Mouse (Mus musculus) small intestine, adult 2 months (tissue): Measurements from ENCODE around the gene Btbd16. TPM values are rescaled to one million over a fixed set of nuclear protein-coding genes. Genes with fewer than 3 reads are reported as not detected.
A peak's percentile ranks its signal among the peaks of the same experiment; 100 is the strongest.

ENCODE experiments used
- H3K27ac ChIP-seq: fragments of 200-500 bp; 2 replicates; pipeline ENCODE4 v1.5.1; 2012; ENCODE audit warnings: low read depth, low read length, control low read depth, inconsistent platforms; ENCODE audit not compliant: insufficient read depth
- H3K27me3 ChIP-seq: fragments of 200-500 bp; 2 replicates; pipeline ENCODE4 v1.6.1; 2012; ENCODE audit warnings: mild to moderate bottlenecking, moderate library complexity, low read length, inconsistent platforms; ENCODE audit not compliant: control insufficient read depth, insufficient read depth
- H3K36me3 ChIP-seq: fragments of 200-500 bp; 2 replicates; pipeline ENCODE4 v1.6.1; 2012; ENCODE audit warnings: mild to moderate bottlenecking, low read length, control low read depth, inconsistent platforms; ENCODE audit not compliant: control insufficient read depth, insufficient read depth
- H3K4me1 ChIP-seq: fragments of 200-500 bp; 2 replicates; pipeline ENCODE4 v1.6.1; 2012; ENCODE audit warnings: low read length, inconsistent platforms, mixed read lengths; ENCODE audit not compliant: control insufficient read depth, insufficient read depth, insufficient read length
- H3K4me3 ChIP-seq: fragments of 200-500 bp; 2 replicates; pipeline ENCODE4 v1.5.1; 2012; ENCODE audit warnings: low read depth, mild to moderate bottlenecking, control low read depth, inconsistent platforms, low read length, moderate library complexity
- CTCF ChIP-seq: fragments of 200-500 bp; IDR thresholded peaks from 2 replicates; pipeline ENCODE4 v1.5.1; 2012; ENCODE audit warnings: low read depth, mild to moderate bottlenecking, control low read depth, inconsistent platforms, low read length, moderate library complexity, mixed read lengths; ENCODE audit not compliant: insufficient replicate concordance, insufficient read length; ENCODE audit errors: extremely low read depth
- POLR2A ChIP-seq: fragments of 200-500 bp; IDR thresholded peaks from 2 replicates; pipeline ENCODE4 v1.6.1; 2012; ENCODE audit warnings: low read depth, mild to moderate bottlenecking, control low read depth, inconsistent platforms, low read length, moderate library complexity
- WGBS: fragments of 180-500 bp; shearing (Covaris S2); methylation state at CpG from one replicate; pipeline ENCODE4 v1.1.7; 2018; 5-methylcytosine and 5-hydroxymethylcytosine counted together
- polyA plus RNA-seq: library from polyadenylated mRNA; depleted of rRNA; stranded (reverse); fragments of >200 nt; gene quantifications from 2 replicates; pipeline ENCODE4 v1.2.3, GENCODE M21; 2012; rRNA removed

Gene Btbd16
- 0.10 TPM in 1 of 2 replicates, not detected in the other for polyA plus RNA-seq

DNA sequence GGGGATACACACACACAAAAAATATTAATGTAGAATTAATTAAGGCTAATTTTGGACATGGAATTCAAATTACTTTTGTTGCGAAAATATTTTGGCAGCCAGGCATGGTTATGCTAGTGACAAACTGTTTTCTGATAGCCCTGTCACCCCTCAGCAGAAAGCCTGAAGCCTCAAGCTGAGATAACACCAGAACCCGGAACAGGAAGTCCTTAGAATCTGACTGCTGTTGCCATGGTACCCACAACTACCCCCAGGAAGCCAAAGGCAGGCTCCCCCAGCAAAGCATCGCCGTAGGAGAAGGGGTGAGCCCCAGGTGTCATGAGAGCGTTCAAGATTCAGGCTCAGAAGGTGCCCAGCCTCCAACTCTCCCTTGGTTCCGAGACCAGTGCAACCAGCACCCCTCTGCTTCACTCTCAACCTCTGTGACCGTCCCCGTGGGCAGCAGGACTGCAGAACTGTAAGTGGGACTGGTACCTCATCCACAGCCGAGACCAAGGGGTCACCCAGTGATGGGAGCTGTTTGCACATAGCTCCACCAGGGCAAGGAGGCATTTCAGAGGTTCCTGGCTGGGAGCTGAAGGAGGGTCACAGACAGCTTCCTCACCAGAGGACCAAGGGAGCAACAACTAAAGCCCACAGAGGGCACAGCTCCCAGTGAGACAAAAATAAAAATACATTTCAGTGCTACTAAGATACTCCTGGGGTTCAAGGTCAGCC is at the start of gene Btbd16:
Btbd16 (plus strand) TSS at position 156 of the 717 bp plus-strand sequence.
- H3K4me3 ChIP-seq, result peak within 1 kb of the TSS; percentile 5; the same call in 1 of the 2 replicates
- no peaks in the 10 kb centered on the region; the same call in 1 of the 2 replicates for H3K4me1 ChIP-seq
- no peaks in the 10 kb centered on the region for H3K36me3 ChIP-seq
- TF ChIP-seq CTCF (no peak), POLR2A (no peak)
- H3K27ac ChIP-seq, result no peak within 1 kb of the TSS
- no peaks in the 10 kb centered on the region for H3K27me3 ChIP-seq
- WGBS, result 55% methylated on average over 9 of the region's 9 CpGs

GRCm38 (mm10) chr7:130726185-130726584 is 47.7 kb upstream of the Btbd16 start:
- 55% methylated on average over 3 of the region's 3 CpGs for WGBS
- Histone ChIP-seq H3K36me3 (peaks cover 5% of the 10 kb centered on the region; the same call in 1 of the 2 replicates), H3K27ac (0 out of 2 replicates have a peak overlapping the region, but pooled peaks have one; percentile 94), H3K4me3 (no peak overlapping the region), H3K27me3 (no peaks in the 10 kb centered on the region), H3K4me1 (peaks cover 15% of the 10 kb centered on the region)
- TF ChIP-seq CTCF (no peak), POLR2A (no peak)

- Histone ChIP-seq H3K4me3 (peak overlapping the region; percentile 48), H3K27ac (peak overlapping the region; percentile 94), H3K27me3 (no peaks in the 10 kb centered on the region), H3K4me1 (peaks cover 15% of the 10 kb centered on the region), H3K36me3 (peaks cover 5% of the 10 kb centered on the region; the same call in 1 of the 2 replicates)
- no peak for TF ChIP-seq CTCF
- 0 out of 2 replicates have a peak, but pooled peaks have one; percentile 36 for TF ChIP-seq POLR2A
- WGBS, result 15% methylated on average over 8 of the region's 8 CpGs
Measured at GRCm38 (mm10) chr7:130726724-130727422, 47.0 kb upstream of the Btbd16 start.

DNA sequence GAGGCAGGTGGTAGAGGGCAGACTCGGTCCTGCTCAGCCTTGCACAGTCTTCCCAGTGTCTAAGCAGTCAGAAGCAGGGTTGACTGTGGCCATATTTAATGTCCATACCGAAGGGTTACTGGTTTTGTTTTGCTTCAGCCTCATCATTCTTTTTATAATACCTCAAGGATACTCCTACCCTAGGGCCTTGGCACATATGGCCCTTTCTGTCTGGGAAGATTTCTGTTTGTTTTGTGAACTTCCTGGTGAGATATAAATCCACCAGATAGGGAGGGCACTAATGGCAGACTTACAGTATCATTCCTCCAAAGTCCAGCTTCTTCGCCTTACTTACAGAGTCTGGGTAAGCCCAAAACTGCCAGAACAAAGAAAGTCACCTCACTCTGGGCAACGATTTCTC is 46.3 kb upstream of the Btbd16 start:
- H3K27me3 ChIP-seq, result no peaks in the 10 kb centered on the region
- TF ChIP-seq CTCF, result no peak
- no peak for TF ChIP-seq POLR2A
- H3K4me1 ChIP-seq, result peaks cover 15% of the 10 kb centered on the region
- H3K36me3 ChIP-seq, result peaks cover 5% of the 10 kb centered on the region; the same call in 1 of the 2 replicates
- H3K4me3 ChIP-seq, result peak overlapping the region; percentile 48
- 26% methylated on average over 4 of the region's 4 CpGs for WGBS
- peak overlapping the region; percentile 94 for H3K27ac ChIP-seq

DNA sequence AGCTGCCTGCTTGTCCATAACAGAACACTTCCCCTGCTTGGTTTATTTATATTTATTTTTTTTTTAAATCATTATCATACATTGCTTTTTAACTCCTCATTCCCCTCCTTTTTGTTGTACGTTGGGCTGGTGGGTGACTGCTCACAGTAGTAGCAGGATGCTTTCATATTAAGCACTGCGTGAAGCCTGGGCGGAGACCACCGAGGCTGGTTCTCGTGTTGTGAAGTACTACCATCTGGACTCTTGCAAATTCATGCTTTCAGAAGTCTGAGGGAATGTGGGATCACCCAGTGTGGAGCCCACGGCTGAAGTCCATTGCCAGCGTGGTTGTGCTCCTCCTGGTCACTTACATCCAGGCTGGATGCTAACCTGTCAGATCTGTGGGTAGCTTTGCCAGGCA is 42.1 kb upstream of the Btbd16 start:
- 86% methylated on average over 7 of the region's 7 CpGs for WGBS
- H3K4me3 ChIP-seq, result no peak overlapping the region

GRCm38 (mm10) chr7:130732908-130733307 is 41.0 kb upstream of the Btbd16 start:
- Histone ChIP-seq H3K36me3 (peaks cover 29% of the 10 kb centered on the region), H3K27ac (no peak overlapping the region)
- no peak for TF ChIP-seq POLR2A
- no peak for TF ChIP-seq CTCF

More for the DNA sequence above, 42.1 kb upstream of the Btbd16 start:
- Histone ChIP-seq H3K27me3 (no peaks in the 10 kb centered on the region), H3K36me3 (peaks cover 29% of the 10 kb centered on the region), H3K27ac (no peak overlapping the region), H3K4me1 (peaks cover 11% of the 10 kb centered on the region)
- no peak for TF ChIP-seq CTCF
- TF ChIP-seq POLR2A, result no peak

DNA sequence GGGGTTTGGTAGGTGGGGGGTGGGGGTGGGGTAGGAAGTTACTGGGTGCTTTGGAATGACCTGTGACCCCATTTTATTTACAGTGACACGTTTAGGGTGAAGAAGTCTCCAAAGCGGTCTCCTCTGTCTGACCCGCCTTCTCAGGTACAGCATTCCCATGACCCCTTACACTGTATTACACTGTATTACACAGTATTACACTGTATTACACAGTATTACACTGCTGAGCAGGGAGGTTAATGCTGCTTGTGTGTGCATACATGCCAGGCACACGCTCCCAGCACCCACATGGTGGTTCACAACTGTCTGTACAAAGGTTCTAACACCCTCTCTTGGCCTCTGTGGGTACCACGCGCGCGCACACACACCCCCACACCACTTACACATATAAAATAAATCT is 40.4 kb upstream of the Btbd16 start:
- WGBS, result 96% methylated on average over 8 of the region's 8 CpGs
- Histone ChIP-seq H3K27ac (no peak overlapping the region), H3K4me3 (no peak overlapping the region), H3K36me3 (peaks cover 29% of the 10 kb centered on the region), H3K27me3 (no peaks in the 10 kb centered on the region), H3K4me1 (no peaks in the 10 kb centered on the region; the same call in 1 of the 2 replicates)
- TF ChIP-seq CTCF, result no peak

More at GRCm38 (mm10) chr7:130732908-130733307, 41.0 kb upstream of the Btbd16 start:
- H3K27me3 ChIP-seq, result no peaks in the 10 kb centered on the region
- peaks cover 1% of the 10 kb centered on the region for H3K4me1 ChIP-seq
- 81% methylated on average over 6 of the region's 6 CpGs for WGBS
- H3K4me3 ChIP-seq, result no peak overlapping the region
